Mouse (Mus musculus): ENCODE measurements around the gene Cav2. TPM values are rescaled to one million over a fixed set of nuclear protein-coding genes. Genes with fewer than 3 reads are reported as not detected.
A peak's percentile ranks its signal among the peaks of the same experiment; 100 is the strongest.

The Cav2 gene
- 2.4 and 3.4 TPM in 2 replicates for polyA plus RNA-seq (2015; fragmentation: Nextera tagmentation; extraction: Ambion mirVana)

- Histone ChIP-seq H3K9ac (peak within 1 kb of the TSS; percentile 36), H3K4me1 (replicated peaks) (peaks cover 10% of the 10 kb centered on the region; the same call in 1 of the 2 replicates), H3K4me3 (replicated peaks) (peak within 1 kb of the TSS; percentile 47), H3K36me3 (no peaks in the 10 kb centered on the region), H3K9me3 (replicated peaks) (no peaks in the 10 kb centered on the region), H3K4me2 (peak within 1 kb of the TSS; percentile 67), H3K27me3 (peaks cover 6% of the 10 kb centered on the region), H3K27ac (no peak within 1 kb of the TSS)
- ATAC-seq (ENCODE audit: low read depth) (peak; percentile 61), DNase-seq (peak; percentile 2)
- under 1% methylated on average over 40 of the region's 40 CpGs for WGBS (ENCODE audit: insufficient replicate concordance)
These were observed at the start of gene Cav2 for GRCm38 (mm10) chr6:17280939-17281756. TSS of gene Cav2 (plus strand) at chr6:17281185.

GRCm38 (mm10) chr6:17239693-17240092 lies 41.3 kb upstream of the Cav2 start:
- Histone ChIP-seq H3K27ac (no peak overlapping the region), H3K4me1 (replicated peaks) (no peaks in the 10 kb centered on the region), H3K27me3 (no peaks in the 10 kb centered on the region), H3K9me3 (replicated peaks) (no peaks in the 10 kb centered on the region), H3K4me3 (replicated peaks) (no peak overlapping the region), H3K4me2 (no peak overlapping the region), H3K36me3 (no peaks in the 10 kb centered on the region), H3K9ac (no peak overlapping the region)
- WGBS (ENCODE audit: insufficient replicate concordance) = 71% methylated on average over 1 of the region's 1 CpGs
- no peak for DNase-seq
- no peak for ATAC-seq (ENCODE audit: low read depth)

- Histone ChIP-seq H3K4me2 (no peak overlapping the region), H3K4me3 (replicated peaks) (no peak overlapping the region), H3K27ac (no peak overlapping the region), H3K9me3 (replicated peaks) (no peaks in the 10 kb centered on the region), H3K4me1 (replicated peaks) (no peaks in the 10 kb centered on the region), H3K27me3 (no peaks in the 10 kb centered on the region), H3K9ac (no peak overlapping the region), H3K36me3 (no peaks in the 10 kb centered on the region)
- DNase-seq (no peak), ATAC-seq (ENCODE audit: low read depth) (no peak)
- WGBS (ENCODE audit: insufficient replicate concordance) = 60% methylated on average over 1 of the region's 1 CpGs
These were observed 40.0 kb upstream of the Cav2 start for GRCm38 (mm10) chr6:17241013-17241412.

- no peaks in the 10 kb centered on the region for H3K27me3 ChIP-seq
- DNase-seq (no peak), ATAC-seq (ENCODE audit: low read depth) (no peak)
- H3K9me3 ChIP-seq (replicated peaks) = no peaks in the 10 kb centered on the region
- H3K9ac ChIP-seq = no peak overlapping the region
- H3K36me3 ChIP-seq = no peaks in the 10 kb centered on the region
- no peaks in the 10 kb centered on the region for H3K4me1 ChIP-seq (replicated peaks)
- H3K4me3 ChIP-seq (replicated peaks) = no peak overlapping the region
- H3K4me2 ChIP-seq = no peak overlapping the region
- H3K27ac ChIP-seq = no peak overlapping the region
- 68% methylated on average over 2 of the region's 2 CpGs for WGBS (ENCODE audit: insufficient replicate concordance)
These were observed 34.0 kb upstream of the Cav2 start for GRCm38 (mm10) chr6:17246959-17247358.

DNA sequence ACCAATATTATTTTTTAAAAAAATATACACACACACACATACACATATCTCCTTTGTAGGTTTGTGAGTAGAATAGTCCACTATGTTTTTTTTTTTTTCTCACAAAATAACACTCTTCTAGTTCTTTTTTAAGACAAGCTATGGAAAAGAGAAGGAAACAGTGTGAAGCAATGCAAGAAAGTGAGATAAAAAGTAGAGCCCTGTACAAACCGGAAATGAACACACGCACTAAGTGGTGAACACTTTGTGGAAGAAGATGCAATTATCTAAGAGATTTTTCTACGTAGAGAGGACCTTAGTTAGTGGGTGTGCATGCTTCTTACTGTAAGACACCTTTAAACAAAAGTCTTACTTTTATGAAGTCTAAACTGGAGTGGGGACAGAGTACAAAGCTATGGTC lies 33.3 kb upstream of the Cav2 start:
- no peak for ATAC-seq (ENCODE audit: low read depth)
- no peak for DNase-seq
- H3K27ac ChIP-seq = no peak overlapping the region
- no peaks in the 10 kb centered on the region for H3K9me3 ChIP-seq (replicated peaks)
- H3K4me2 ChIP-seq = no peak overlapping the region
- H3K36me3 ChIP-seq = no peaks in the 10 kb centered on the region
- no peak overlapping the region for H3K9ac ChIP-seq
- no peak overlapping the region for H3K4me3 ChIP-seq (replicated peaks)
- no peaks in the 10 kb centered on the region for H3K4me1 ChIP-seq (replicated peaks)
- WGBS (ENCODE audit: insufficient replicate concordance) = 37% methylated on average over 3 of the region's 3 CpGs
- H3K27me3 ChIP-seq = no peaks in the 10 kb centered on the region

DNA sequence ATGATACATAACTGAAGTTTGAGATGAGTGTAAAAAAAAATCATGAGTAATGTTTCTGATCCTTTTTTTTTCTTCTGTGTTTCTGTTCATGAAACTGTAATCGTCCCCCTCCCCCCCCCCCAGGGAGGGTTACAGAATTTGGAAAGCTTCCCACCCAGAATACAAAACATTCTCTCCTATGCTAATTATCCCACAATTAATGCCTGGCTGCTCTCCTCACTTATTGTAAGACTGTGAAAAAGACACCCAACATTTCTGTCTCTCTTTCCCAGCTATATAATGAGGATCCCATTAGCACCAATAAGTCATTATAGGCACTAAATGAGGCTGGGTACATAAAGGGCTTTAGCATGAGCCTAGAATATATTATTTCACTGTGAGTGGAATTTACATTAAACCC lies 32.7 kb upstream of the Cav2 start:
- 25% methylated on average over 1 of the region's 1 CpGs for WGBS (ENCODE audit: insufficient replicate concordance)
- ATAC-seq (ENCODE audit: low read depth) = no peak

DNA sequence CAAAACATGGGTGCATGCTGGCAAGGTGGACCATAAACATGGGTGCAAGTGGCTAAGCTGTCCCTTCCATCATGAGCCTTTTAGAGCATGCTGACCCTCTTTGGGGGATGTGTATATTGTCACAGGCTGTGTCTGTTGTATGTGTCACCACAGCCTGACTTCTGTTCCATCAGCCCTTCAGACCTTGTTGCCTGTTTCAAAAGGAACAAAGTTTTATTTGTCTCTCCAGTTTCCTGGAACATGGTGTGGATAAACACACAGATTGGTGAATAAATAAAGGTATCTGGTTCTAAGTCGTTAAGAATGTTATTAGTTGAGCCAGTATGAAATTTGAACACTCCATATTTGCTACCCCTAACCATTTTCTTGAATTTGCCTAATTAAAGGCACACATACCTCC lies 29.0 kb upstream of the Cav2 start:
- H3K4me1 ChIP-seq (replicated peaks) = no peaks in the 10 kb centered on the region
- H3K36me3 ChIP-seq = no peaks in the 10 kb centered on the region
- ATAC-seq (ENCODE audit: low read depth) (no peak), DNase-seq (no peak)
- H3K4me2 ChIP-seq = no peak overlapping the region
- H3K4me3 ChIP-seq (replicated peaks) = no peak overlapping the region
- no peak overlapping the region for H3K27ac ChIP-seq
- H3K27me3 ChIP-seq = no peaks in the 10 kb centered on the region
- H3K9me3 ChIP-seq (replicated peaks) = no peaks in the 10 kb centered on the region
- WGBS (ENCODE audit: insufficient replicate concordance) = 48% methylated on average over 1 of the region's 1 CpGs
- no peak overlapping the region for H3K9ac ChIP-seq

More for the DNA sequence above, 32.7 kb upstream of the Cav2 start:
- Histone ChIP-seq H3K4me3 (replicated peaks) (no peak overlapping the region), H3K9me3 (replicated peaks) (no peaks in the 10 kb centered on the region), H3K27ac (no peak overlapping the region), H3K27me3 (no peaks in the 10 kb centered on the region), H3K4me1 (replicated peaks) (no peaks in the 10 kb centered on the region), H3K36me3 (no peaks in the 10 kb centered on the region), H3K9ac (no peak overlapping the region), H3K4me2 (no peak overlapping the region)
- no peak for DNase-seq

DNA sequence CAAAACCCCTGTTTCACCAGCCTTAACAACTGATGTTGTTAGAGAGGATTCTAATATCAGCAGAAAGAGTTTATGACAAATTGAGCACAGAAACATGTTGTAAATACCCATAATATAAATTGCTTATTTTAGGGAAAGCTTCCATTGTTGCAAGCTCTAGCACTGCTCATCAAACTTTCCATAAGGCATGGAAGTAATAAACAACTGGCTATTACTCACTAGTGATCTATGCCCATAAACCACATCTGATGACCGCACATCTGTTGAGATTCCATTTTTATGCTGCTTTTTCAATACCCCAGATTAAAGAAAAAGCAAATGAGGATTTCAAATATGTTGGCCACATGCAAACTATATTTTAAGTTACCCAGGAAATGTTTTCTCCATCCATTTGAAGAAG lies 22.8 kb upstream of the Cav2 start:
- Histone ChIP-seq H3K27ac (no peak overlapping the region), H3K27me3 (no peaks in the 10 kb centered on the region), H3K36me3 (no peaks in the 10 kb centered on the region), H3K4me3 (replicated peaks) (no peak overlapping the region), H3K9ac (no peak overlapping the region), H3K9me3 (replicated peaks) (no peaks in the 10 kb centered on the region), H3K4me1 (replicated peaks) (no peaks in the 10 kb centered on the region), H3K4me2 (no peak overlapping the region)
- 77% methylated on average over 1 of the region's 1 CpGs for WGBS (ENCODE audit: insufficient replicate concordance)
- ATAC-seq (ENCODE audit: low read depth) = no peak
- no peak for DNase-seq

- DNase-seq (no peak), ATAC-seq (ENCODE audit: low read depth) (no peak)
- no peak overlapping the region for H3K9ac ChIP-seq
- no peaks in the 10 kb centered on the region for H3K9me3 ChIP-seq (replicated peaks)
- no peak overlapping the region for H3K27ac ChIP-seq
- no peaks in the 10 kb centered on the region for H3K36me3 ChIP-seq
- 69% methylated on average over 1 of the region's 1 CpGs for WGBS (ENCODE audit: insufficient replicate concordance)
- no peak overlapping the region for H3K4me2 ChIP-seq
- no peak overlapping the region for H3K4me3 ChIP-seq (replicated peaks)
- no peaks in the 10 kb centered on the region for H3K27me3 ChIP-seq
- no peaks in the 10 kb centered on the region for H3K4me1 ChIP-seq (replicated peaks)
These were observed 22.1 kb upstream of the Cav2 start for GRCm38 (mm10) chr6:17258911-17259310.

DNA sequence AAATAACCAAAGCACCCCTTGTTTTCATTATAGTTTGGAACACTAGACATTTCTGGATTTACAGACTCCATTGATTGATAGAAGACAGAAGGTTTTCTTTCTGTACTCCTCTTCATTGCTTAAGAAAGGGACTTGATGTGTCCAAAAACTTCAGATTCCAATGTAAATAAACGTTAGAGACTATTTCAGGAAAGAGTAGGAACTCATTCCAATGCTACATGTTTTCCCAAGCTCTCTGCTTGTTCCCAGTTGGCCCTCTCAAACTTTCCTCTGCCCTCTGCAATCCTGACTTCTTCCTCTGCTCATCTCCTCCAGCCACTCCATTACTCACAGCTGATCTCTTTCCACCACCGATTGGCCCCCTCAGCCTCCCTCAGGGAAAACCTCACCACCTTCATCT lies 18.2 kb upstream of the Cav2 start:
- H3K27ac ChIP-seq = no peak overlapping the region
- no peaks in the 10 kb centered on the region for H3K9me3 ChIP-seq (replicated peaks)
- 52% methylated on average over 2 of the region's 2 CpGs for WGBS (ENCODE audit: insufficient replicate concordance)
- DNase-seq (no peak), ATAC-seq (ENCODE audit: low read depth) (no peak)
- no peaks in the 10 kb centered on the region for H3K36me3 ChIP-seq
- no peak overlapping the region for H3K4me3 ChIP-seq (replicated peaks)
- no peak overlapping the region for H3K9ac ChIP-seq
- H3K27me3 ChIP-seq = no peaks in the 10 kb centered on the region
- H3K4me2 ChIP-seq = no peak overlapping the region
- no peaks in the 10 kb centered on the region for H3K4me1 ChIP-seq (replicated peaks)

DNA sequence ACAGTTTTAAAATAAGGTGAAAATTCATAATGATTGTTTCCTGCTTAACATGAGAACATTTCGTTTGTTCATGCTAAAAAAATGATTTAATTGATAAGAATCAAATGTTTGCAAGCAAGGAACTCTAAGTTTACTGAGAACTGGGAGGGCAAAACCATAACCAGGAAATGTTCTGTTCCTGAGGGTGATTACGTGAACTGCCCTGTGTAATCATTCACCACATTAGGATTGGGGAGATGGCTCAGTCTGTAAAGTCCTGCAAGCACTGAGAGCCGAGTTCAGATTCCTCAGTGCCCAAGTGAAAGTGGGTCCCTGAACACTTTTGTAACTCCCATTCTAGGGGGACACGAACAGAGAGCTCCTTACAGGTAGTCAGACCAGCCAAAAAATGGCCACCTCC lies 15.9 kb upstream of the Cav2 start:
- Histone ChIP-seq H3K27me3 (no peaks in the 10 kb centered on the region), H3K27ac (no peak overlapping the region), H3K4me2 (no peak overlapping the region), H3K36me3 (no peaks in the 10 kb centered on the region), H3K4me1 (replicated peaks) (no peaks in the 10 kb centered on the region), H3K4me3 (replicated peaks) (no peak overlapping the region), H3K9ac (no peak overlapping the region), H3K9me3 (replicated peaks) (no peaks in the 10 kb centered on the region)
- 35% methylated on average over 4 of the region's 4 CpGs for WGBS (ENCODE audit: insufficient replicate concordance)
- ATAC-seq (ENCODE audit: low read depth) (no peak), DNase-seq (no peak)

- WGBS (ENCODE audit: insufficient replicate concordance) = 58% methylated on average over 3 of the region's 3 CpGs
- H3K9ac ChIP-seq = no peak overlapping the region
- no peaks in the 10 kb centered on the region for H3K27me3 ChIP-seq
- DNase-seq (no peak), ATAC-seq (ENCODE audit: low read depth) (no peak)
- H3K4me1 ChIP-seq (replicated peaks) = no peaks in the 10 kb centered on the region
- no peak overlapping the region for H3K27ac ChIP-seq
- H3K4me3 ChIP-seq (replicated peaks) = no peak overlapping the region
- H3K36me3 ChIP-seq = no peaks in the 10 kb centered on the region
- no peak overlapping the region for H3K4me2 ChIP-seq
- no peaks in the 10 kb centered on the region for H3K9me3 ChIP-seq (replicated peaks)
These were observed 14.5 kb upstream of the Cav2 start for GRCm38 (mm10) chr6:17266466-17266865.
